Mouse (Mus musculus) v-Abl transformed pro-B cells (cell line): Measurements from ENCODE around the gene Ube2ql1.

ENCODE experiments used
- in situ Hi-C, 2 experiments: fragments of 400-800 bp; cut with MboI; formaldehyde crosslinking; loops; one replicate each; pipeline ENCODE4 v1.15.1; 2025; ENCODE audit not compliant: unreplicated experiment in 2 of 2

Ube2ql1 gene

GRCm38 (mm10) chr13:69717860-69718598 is 21.7 kb downstream of the Ube2ql1 start:
- in situ Hi-C loops: no loop called here

- in situ Hi-C loops: no loop called here
These were observed 31.5 kb downstream of the Ube2ql1 start for GRCm38 (mm10) chr13:69708236-69708635.

- in situ Hi-C loops: no loop called here
These were observed 32.2 kb downstream of the Ube2ql1 start for GRCm38 (mm10) chr13:69707496-69707895.

- in situ Hi-C loops: no loop called here
These were observed 32.8 kb downstream of the Ube2ql1 start for GRCm38 (mm10) chr13:69706919-69707318.

GRCm38 (mm10) chr13:69703505-69703904 is 36.2 kb downstream of the Ube2ql1 start:
- in situ Hi-C loops: no loop called here

GRCm38 (mm10) chr13:69701397-69701796 is 38.3 kb downstream of the Ube2ql1 start:
- in situ Hi-C loops: no loop called here

GRCm38 (mm10) chr13:69700827-69701226 is 38.9 kb downstream of the Ube2ql1 start:
- in situ Hi-C loops: no loop called here

GRCm38 (mm10) chr13:69696333-69696991 is 43.2 kb downstream of the Ube2ql1 start:
- in situ Hi-C loops: loop anchor here (10.0 to 25.0 kb wide), 3 partner anchors 538 to 1291 kb away; no protein-coding TSS in a partner anchor

GRCm38 (mm10) chr13:69691074-69691473 is 48.6 kb downstream of the Ube2ql1 start:
- in situ Hi-C loops: loop anchor here (5.0 to 25.0 kb wide), 5 partner anchors 301 to 1296 kb away; no protein-coding TSS in a partner anchor

- in situ Hi-C loops: loop anchor here (25.0 kb wide), 2 partner anchors 550 to 1300 kb away; no protein-coding TSS in a partner anchor
These were observed 52.7 kb downstream of the Ube2ql1 start for GRCm38 (mm10) chr13:69687023-69687422.

- in situ Hi-C loops: loop anchor here (25.0 kb wide), 2 partner anchors 552 to 1302 kb away; no protein-coding TSS in a partner anchor
These were observed 54.3 kb downstream of the Ube2ql1 start for GRCm38 (mm10) chr13:69685406-69685818.

GRCm38 (mm10) chr13:69673921-69674618 is 65.6 kb downstream of the Ube2ql1 start:
- in situ Hi-C loops: no loop called here

- in situ Hi-C loops: no loop called here
These were observed 66.3 kb downstream of the Ube2ql1 start for GRCm38 (mm10) chr13:69673197-69673920.

GRCm38 (mm10) chr13:69672565-69672964 is 67.1 kb downstream of the Ube2ql1 start:
- in situ Hi-C loops: no loop called here

- in situ Hi-C loops: no loop called here
These were observed 67.6 kb downstream of the Ube2ql1 start for GRCm38 (mm10) chr13:69672121-69672520.

GRCm38 (mm10) chr13:69654508-69654907 is 85.2 kb downstream of the Ube2ql1 start:
- in situ Hi-C loops: loop anchor here (5.0 to 10.0 kb wide), 3 partner anchors 102 to 270 kb away; no protein-coding TSS in a partner anchor
